Mouse (Mus musculus) spleen, adult 2 months (tissue): ENCODE results near the gene E130116L18Rik.

Experiments used
- CTCF ChIP-seq: fragments of 200-500 bp; IDR thresholded peaks from 2 replicates; pipeline ENCODE4 v1.5.1; 2011; ENCODE audit warnings: mild to moderate bottlenecking, inconsistent platforms; ENCODE audit not compliant: insufficient read depth, insufficient read length, insufficient replicate concordance; ENCODE audit errors: extremely low read depth
- POLR2A ChIP-seq: fragments of 200-500 bp; IDR thresholded peaks from 2 replicates; pipeline ENCODE4 v1.6.1; 2011; ENCODE audit warnings: low read depth, low read length, inconsistent platforms

GRCm38 (mm10) chr5:25254491-25254890 lies 31.5 kb upstream of the E130116L18Rik start:
- TF ChIP-seq POLR2A: no peak
- no peak for TF ChIP-seq CTCF
